Mouse (Mus musculus): Measurements from ENCODE around the gene Lemd1. TPM values are rescaled to one million over a fixed set of nuclear protein-coding genes. Genes with fewer than 3 reads are reported as not detected.

The Lemd1 gene
- polyA plus RNA-seq, 1 experiment from 2014 or later = 16.2 TPM

DNA sequence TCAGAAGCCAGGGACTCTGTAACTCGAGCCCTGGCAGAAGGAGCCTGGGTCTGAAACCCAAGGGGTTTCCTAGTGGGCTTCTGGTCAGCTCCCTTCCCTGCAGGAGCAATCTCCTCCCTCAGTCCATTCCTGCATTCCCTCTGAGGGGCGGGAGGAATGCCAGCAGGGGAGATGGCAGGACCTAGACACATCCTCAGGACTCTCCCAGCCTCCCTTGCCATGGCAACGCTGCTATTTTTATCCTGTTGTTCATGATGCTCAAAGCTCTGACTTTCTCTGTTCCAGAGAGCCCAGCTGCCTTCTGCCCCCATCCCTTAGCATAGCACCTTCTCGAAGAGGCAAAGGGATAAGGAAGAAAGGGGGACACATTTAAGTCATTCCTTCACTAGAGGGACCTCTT, 16.9 kb downstream of the Lemd1 start:
- ATAC-seq (replicated peaks) = no peak; the same call in 1 of the 2 replicates
- peak overlapping the region; percentile 65 for H3K27ac ChIP-seq (replicated peaks)
- H3K9me3 ChIP-seq = no peaks in the 10 kb centered on the region
- no peak overlapping the region for H3K4me3 ChIP-seq
- H3K4me2 ChIP-seq (replicated peaks) = no peak overlapping the region
- WGBS = 11% methylated on average over 4 of the region's 4 CpGs
- no peaks in the 10 kb centered on the region for H3K36me3 ChIP-seq
- H3K27me3 ChIP-seq = no peaks in the 10 kb centered on the region
- H3K4me1 ChIP-seq = peaks cover 53% of the 10 kb centered on the region
- no peak overlapping the region for H3K9ac ChIP-seq (replicated peaks)

DNA sequence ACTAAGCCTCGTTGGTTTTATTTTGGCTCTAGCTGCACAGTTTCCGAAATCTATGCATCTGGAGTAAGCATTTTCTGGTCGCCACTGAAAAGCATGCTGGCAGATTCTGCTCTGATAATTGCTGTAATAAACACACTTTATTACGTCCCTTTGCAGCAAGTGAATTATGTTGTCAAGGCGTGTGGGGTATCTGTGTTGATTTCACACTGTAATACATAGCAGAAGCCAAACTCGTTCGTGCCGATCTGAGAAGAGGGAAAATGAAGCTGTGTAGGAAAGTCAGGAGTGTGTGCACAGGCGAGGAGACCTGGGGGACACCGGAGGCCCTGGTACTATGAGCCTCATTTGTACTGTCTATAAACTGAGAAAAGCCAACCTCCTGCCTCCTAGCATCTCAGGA, 18.2 kb downstream of the Lemd1 start:
- peak overlapping the region; percentile 65 for H3K27ac ChIP-seq (replicated peaks)
- H3K9ac ChIP-seq (replicated peaks) = 0 out of 2 replicates have a peak overlapping the region, but pooled peaks have one; percentile 7
- ATAC-seq (replicated peaks) = no peak
- no peak overlapping the region for H3K4me2 ChIP-seq (replicated peaks)
- H3K4me1 ChIP-seq = peaks cover 57% of the 10 kb centered on the region
- H3K36me3 ChIP-seq = no peaks in the 10 kb centered on the region
- H3K9me3 ChIP-seq = no peaks in the 10 kb centered on the region
- WGBS = 47% methylated on average over 10 of the region's 10 CpGs
- H3K27me3 ChIP-seq = no peaks in the 10 kb centered on the region
- H3K4me3 ChIP-seq = no peak overlapping the region

DNA sequence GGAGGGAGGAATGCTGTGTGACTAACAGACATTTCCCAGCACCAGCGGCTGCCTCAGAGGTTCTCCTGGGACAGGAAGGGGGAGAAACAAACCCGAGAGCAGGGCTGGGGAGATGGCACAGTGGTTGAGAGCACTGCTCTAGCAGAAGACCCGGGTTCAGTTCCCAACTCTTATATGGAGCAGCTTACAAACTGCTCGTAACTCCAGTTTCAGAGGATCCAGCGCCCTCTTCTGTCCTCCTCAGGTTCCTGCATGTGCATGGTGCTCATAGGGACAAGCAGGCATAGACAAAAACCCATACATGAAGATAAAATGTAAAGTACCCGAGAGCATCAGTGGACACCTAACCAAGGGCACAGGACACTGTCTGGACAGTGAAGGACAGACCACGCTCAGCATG, 19.7 kb downstream of the Lemd1 start:
- Histone ChIP-seq H3K36me3 (no peaks in the 10 kb centered on the region), H3K9ac (replicated peaks) (no peak overlapping the region), H3K4me3 (no peak overlapping the region), H3K27me3 (no peaks in the 10 kb centered on the region), H3K9me3 (no peaks in the 10 kb centered on the region), H3K4me2 (replicated peaks) (no peak overlapping the region), H3K4me1 (peaks cover 57% of the 10 kb centered on the region), H3K27ac (replicated peaks) (no peak overlapping the region)
- 21% methylated on average over 7 of the region's 7 CpGs for WGBS
- ATAC-seq (replicated peaks) = no peak

DNA sequence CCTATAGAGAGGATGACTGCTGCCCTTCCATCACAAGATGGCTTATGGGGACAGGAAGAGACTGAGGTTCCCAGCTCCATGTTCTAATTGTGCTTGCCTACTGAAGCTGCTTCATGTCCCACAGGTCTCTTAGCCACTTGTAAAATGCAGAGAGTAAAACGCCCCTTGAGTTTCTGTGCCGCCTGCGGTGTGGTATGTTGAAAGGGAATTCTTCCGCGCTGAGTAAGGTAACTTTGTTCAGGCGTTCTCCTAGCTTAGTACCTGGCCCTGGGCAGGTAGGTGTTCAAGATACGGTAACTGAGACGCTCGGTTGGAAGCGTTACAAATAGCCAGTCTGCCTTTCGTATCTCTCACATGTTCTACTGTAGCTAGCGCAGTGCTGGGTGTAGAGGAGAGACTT, 20.4 kb downstream of the Lemd1 start:
- Histone ChIP-seq H3K27me3 (no peaks in the 10 kb centered on the region), H3K4me2 (replicated peaks) (peak overlapping the region; percentile 15; the same call in 1 of the 2 replicates), H3K27ac (replicated peaks) (no peak overlapping the region), H3K9ac (replicated peaks) (0 out of 2 replicates have a peak overlapping the region, but pooled peaks have one; percentile 14), H3K4me1 (peaks cover 57% of the 10 kb centered on the region), H3K36me3 (no peaks in the 10 kb centered on the region), H3K4me3 (no peak overlapping the region), H3K9me3 (no peaks in the 10 kb centered on the region)
- WGBS = 45% methylated on average over 12 of the region's 12 CpGs
- ATAC-seq (replicated peaks) = no peak

DNA sequence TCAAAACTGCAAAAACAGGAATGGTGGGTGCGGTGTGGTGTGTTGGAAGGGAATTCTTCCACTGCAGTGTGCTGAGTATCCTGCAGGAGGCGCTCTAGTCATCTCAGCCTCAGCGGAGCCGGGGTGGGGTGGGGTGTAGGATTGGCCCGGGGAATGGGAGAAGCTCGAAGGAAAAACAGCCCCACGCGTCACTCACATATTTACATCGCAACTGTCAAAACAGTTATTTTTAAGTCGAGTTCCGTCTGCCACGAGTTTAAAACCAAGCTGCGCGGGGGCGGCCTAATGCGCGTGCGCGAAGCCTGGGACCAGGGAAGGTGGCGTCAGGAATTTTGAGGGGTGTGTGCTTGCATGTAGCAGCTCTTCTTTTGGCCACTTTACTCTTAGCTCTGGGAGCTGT, 21.0 kb downstream of the Lemd1 start:
- Histone ChIP-seq H3K36me3 (no peaks in the 10 kb centered on the region), H3K9ac (replicated peaks) (0 out of 2 replicates have a peak overlapping the region, but pooled peaks have one; percentile 14), H3K4me3 (peak overlapping the region; percentile 26), H3K27ac (replicated peaks) (peak overlapping the region; percentile 37; the same call in 1 of the 2 replicates), H3K27me3 (no peaks in the 10 kb centered on the region), H3K4me2 (replicated peaks) (peak overlapping the region; percentile 15), H3K4me1 (peaks cover 57% of the 10 kb centered on the region), H3K9me3 (no peaks in the 10 kb centered on the region)
- under 1% methylated on average over 20 of the region's 20 CpGs for WGBS
- peak; percentile 73 for ATAC-seq (replicated peaks)

DNA sequence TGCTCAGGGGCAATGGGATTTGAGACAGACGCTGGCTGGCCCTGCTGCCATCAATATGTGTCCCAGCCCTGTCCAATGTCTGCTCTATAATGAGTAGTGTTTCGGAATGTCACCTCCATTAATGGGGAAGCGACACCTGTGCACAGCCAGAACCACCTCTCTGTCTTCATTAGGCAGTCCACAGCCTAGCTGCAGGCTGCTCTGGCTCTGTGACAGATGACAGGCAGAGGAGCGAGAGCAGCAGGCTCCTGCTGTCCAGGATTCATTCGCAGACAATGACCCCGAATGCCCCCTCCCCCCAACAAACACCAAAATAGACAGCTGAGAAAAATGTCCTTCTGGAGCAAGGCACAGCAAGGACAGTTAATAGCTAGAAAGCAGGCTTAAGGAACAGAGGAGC, 21.8 kb downstream of the Lemd1 start:
- Histone ChIP-seq H3K9ac (replicated peaks) (no peak overlapping the region), H3K36me3 (no peaks in the 10 kb centered on the region), H3K27me3 (no peaks in the 10 kb centered on the region), H3K27ac (replicated peaks) (peak overlapping the region; percentile 37; the same call in 1 of the 2 replicates), H3K4me3 (no peak overlapping the region), H3K9me3 (no peaks in the 10 kb centered on the region), H3K4me2 (replicated peaks) (no peak overlapping the region), H3K4me1 (peaks cover 51% of the 10 kb centered on the region)
- WGBS = 33% methylated on average over 6 of the region's 6 CpGs
- no peak for ATAC-seq (replicated peaks)

DNA sequence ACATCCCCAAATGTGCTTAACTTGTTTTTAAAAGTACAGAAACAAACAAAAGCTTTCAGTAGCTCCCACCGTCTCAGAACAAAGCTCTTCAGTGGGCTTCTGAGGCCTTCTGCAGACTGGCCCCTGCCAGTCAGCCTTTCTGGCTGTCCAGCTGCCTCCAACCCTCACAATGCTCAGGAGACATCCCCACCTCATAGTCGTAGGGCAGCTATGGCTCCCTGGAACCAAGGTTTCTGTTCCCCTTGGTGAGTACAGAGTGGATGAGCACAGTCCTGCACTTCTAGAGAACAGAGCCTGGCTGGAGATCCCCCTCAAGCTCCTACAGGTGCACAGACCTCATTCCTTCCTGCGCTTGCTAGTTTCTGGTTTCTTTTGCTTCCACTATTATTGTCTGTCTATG, 25.0 kb downstream of the Lemd1 start:
- 60% methylated on average over 3 of the region's 3 CpGs for WGBS

DNA sequence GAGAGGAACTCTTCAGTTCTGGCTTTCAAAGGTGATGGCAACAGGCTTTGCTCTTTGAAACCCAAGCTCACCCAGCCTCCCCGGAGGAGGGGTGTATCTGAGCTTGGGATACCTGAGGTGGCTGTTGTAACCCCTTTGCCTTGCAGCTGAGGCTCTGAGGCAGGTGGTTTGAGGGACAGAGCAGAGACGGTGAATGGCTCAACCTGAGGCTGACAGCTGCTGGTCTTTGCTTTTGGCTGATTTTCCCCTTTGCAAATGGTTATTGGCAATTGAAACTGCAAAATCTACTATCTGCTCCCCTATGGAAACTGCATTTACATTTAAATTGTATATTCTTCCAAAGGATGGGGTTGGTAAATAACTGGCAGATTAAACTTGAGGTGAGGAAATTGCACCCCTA, 30.4 kb downstream of the Lemd1 start:
- Histone ChIP-seq H3K4me2 (replicated peaks) (no peak overlapping the region), H3K4me1 (peaks cover 24% of the 10 kb centered on the region), H3K4me3 (no peak overlapping the region), H3K36me3 (no peaks in the 10 kb centered on the region), H3K9me3 (no peaks in the 10 kb centered on the region), H3K9ac (replicated peaks) (no peak overlapping the region), H3K27me3 (no peaks in the 10 kb centered on the region), H3K27ac (replicated peaks) (peak overlapping the region; percentile 64)
- 29% methylated on average over 2 of the region's 2 CpGs for WGBS
- ATAC-seq (replicated peaks) = no peak

More for the DNA sequence above, 25.0 kb downstream of the Lemd1 start:
- no peaks in the 10 kb centered on the region for H3K27me3 ChIP-seq
- H3K4me1 ChIP-seq = peaks cover 27% of the 10 kb centered on the region
- ATAC-seq (replicated peaks) = no peak
- H3K9ac ChIP-seq (replicated peaks) = no peak overlapping the region
- no peak overlapping the region for H3K4me2 ChIP-seq (replicated peaks)
- no peak overlapping the region for H3K27ac ChIP-seq (replicated peaks)
- no peaks in the 10 kb centered on the region for H3K36me3 ChIP-seq
- no peaks in the 10 kb centered on the region for H3K9me3 ChIP-seq
- H3K4me3 ChIP-seq = no peak overlapping the region

DNA sequence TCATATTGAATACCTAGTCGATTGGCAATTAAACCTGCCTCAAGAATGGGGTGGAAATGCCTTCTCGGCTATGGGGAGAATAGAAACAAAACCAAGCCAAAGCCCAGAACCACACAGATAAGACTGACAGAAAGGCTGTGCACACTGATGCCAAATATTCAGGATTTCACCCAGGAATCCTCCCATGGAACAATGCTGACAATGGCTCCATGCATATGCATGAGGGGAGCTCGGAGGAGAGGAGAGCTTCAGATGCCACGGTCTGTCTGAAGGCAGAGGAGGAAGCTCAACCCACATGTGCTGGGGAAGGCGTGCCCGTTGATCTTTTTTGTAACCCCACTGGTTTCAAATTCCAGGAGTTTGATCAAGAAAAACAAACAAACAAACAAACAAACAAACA, 30.9 kb downstream of the Lemd1 start:
- H3K4me1 ChIP-seq = peaks cover 24% of the 10 kb centered on the region
- no peaks in the 10 kb centered on the region for H3K9me3 ChIP-seq
- peak; percentile 92 for ATAC-seq (replicated peaks)
- H3K36me3 ChIP-seq = no peaks in the 10 kb centered on the region
- no peak overlapping the region for H3K9ac ChIP-seq (replicated peaks)
- 9% methylated on average over 6 of the region's 6 CpGs for WGBS
- H3K4me2 ChIP-seq (replicated peaks) = no peak overlapping the region
- H3K4me3 ChIP-seq = no peak overlapping the region
- H3K27ac ChIP-seq (replicated peaks) = peak overlapping the region; percentile 64
- H3K27me3 ChIP-seq = no peaks in the 10 kb centered on the region

DNA sequence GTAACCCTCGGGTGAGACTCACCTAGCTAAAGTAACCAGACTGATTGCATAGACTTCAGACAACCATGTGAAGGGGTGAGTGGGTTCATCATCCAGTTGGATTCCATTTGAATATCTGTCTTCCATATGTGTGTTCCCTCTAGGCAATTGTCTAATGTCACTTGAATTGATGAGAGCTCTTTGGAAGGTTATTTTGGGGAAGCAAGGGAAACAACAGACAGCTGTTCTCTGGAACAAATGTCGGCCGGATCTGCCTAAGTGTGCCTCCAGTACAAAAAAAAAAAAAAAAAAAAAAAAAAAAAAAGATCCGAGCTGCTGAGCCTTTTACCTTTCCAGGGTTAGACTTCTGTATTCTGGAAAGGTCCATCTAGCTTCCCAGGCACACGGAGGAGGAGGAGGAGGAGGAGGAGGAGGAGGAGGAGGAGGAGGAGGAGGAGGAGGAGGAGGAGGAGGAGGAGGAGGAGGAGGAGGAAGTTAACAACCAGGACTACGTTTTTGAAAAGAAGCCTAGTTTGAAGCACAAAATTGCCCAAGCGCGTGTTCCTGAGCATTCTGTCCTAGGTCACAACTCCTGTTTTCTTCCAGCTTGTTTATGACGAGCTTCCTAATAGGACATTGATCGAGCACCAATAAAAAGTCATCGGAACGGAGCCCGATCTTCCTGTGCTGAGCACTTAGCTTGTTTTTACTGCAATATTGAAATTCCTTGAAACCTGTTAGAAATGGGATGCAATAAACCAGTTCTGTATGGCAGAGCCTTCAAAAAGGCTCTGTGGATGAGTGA, 35.3 kb downstream of the Lemd1 start:
- no peak overlapping the region for H3K9ac ChIP-seq (replicated peaks)
- H3K4me1 ChIP-seq = peaks cover 18% of the 10 kb centered on the region
- H3K27me3 ChIP-seq = no peaks in the 10 kb centered on the region
- no peaks in the 10 kb centered on the region for H3K9me3 ChIP-seq
- H3K4me2 ChIP-seq (replicated peaks) = no peak overlapping the region
- H3K27ac ChIP-seq (replicated peaks) = no peak overlapping the region
- WGBS = 86% methylated on average over 12 of the region's 13 CpGs
- H3K36me3 ChIP-seq = no peaks in the 10 kb centered on the region
- no peak overlapping the region for H3K4me3 ChIP-seq
- no peak for ATAC-seq (replicated peaks)

DNA sequence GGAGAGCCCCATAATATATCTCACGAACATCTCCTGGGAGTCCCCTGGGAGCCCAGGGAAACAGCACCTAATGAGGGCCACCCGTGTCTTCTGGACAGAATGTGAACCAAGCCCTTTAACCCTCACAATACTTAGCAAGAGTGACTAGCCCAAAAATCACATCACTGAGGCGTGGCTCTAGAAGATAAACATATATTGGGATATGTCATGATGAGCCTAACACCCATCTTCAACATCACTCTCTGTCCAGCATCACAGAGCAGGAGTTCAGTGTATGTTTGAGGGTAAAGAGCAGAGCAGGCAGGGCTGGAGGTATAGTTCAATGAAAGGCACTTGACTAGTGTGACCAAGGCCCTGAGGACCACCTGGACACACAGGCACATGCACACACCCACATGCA, 38.4 kb downstream of the Lemd1 start, which contains the start of gene Gm10188:
TSS of gene Gm10188 (minus strand) at position 101 of the 400 bp plus-strand sequence.
- no peaks in the 10 kb centered on the region for H3K9me3 ChIP-seq
- H3K4me3 ChIP-seq = no peak within 1 kb of the TSS
- 91% methylated on average over 3 of the region's 3 CpGs for WGBS
- H3K4me2 ChIP-seq (replicated peaks) = no peak within 1 kb of the TSS
- ATAC-seq (replicated peaks) = no peak
- H3K36me3 ChIP-seq = no peaks in the 10 kb centered on the region
- H3K27me3 ChIP-seq = no peaks in the 10 kb centered on the region
- no peak within 1 kb of the TSS for H3K27ac ChIP-seq (replicated peaks)
- peaks cover 3% of the 10 kb centered on the region; the same call in 1 of the 2 replicates for H3K4me1 ChIP-seq
- no peak within 1 kb of the TSS for H3K9ac ChIP-seq (replicated peaks)

DNA sequence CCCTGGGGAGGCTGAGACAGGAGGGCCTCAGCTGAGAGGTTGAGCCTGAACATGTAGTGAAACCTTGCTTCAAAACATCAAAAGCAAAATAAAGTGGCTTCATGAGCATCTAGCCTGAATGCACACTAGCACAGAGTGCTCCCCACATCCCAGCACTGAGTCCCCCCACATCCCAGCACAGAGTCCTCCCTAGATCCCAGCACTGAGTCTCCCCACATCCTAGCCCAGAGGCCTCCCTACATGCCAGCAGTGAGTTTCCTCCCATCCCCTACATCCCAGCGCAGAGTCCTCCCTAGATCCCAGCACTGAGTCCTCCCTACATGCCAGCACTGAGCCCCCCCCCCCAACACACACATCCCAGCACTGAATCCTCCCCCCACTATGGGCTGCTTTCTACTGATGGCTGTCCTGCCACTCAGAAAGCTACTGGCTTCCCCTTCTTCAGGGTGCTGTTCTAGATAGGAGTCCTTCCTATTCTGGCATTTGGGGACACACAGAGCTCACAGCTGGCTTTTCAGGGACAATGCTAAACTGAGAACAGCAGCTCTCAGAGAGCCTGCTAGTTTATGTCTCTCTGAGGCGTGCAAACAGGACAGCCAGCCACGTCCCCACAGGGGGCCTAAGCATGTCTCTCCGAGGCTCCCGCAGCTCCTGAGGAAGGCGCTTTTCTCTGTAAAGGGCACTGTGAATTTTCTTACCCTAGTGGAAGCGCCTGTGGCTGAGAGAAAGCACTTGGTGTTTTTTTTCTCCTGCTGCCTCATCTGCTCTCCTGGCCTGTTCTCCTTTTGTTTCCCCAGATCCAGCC, 40.4 kb downstream of the Lemd1 start:
- 0 out of 2 replicates have a peak overlapping the region, but pooled peaks have one; percentile 7 for H3K27ac ChIP-seq (replicated peaks)
- ATAC-seq (replicated peaks) = no peak

More for the DNA sequence above, 40.4 kb downstream of the Lemd1 start:
- H3K4me2 ChIP-seq (replicated peaks) = no peak overlapping the region
- H3K4me3 ChIP-seq = no peak overlapping the region
- H3K36me3 ChIP-seq = no peaks in the 10 kb centered on the region
- peaks cover 3% of the 10 kb centered on the region; the same call in 1 of the 2 replicates for H3K4me1 ChIP-seq
- H3K27me3 ChIP-seq = no peaks in the 10 kb centered on the region
- no peaks in the 10 kb centered on the region for H3K9me3 ChIP-seq
- no peak overlapping the region for H3K9ac ChIP-seq (replicated peaks)
- WGBS = 38% methylated on average over 7 of the region's 7 CpGs
